Mouse (Mus musculus): ENCODE results near the gene Insm1. TPM values are rescaled to one million over a fixed set of nuclear protein-coding genes. Genes with fewer than 3 reads are reported as not detected.

Insm1 gene
- polyA plus RNA-seq, 1 experiment from 2014 or later = 4.0 TPM

DNA sequence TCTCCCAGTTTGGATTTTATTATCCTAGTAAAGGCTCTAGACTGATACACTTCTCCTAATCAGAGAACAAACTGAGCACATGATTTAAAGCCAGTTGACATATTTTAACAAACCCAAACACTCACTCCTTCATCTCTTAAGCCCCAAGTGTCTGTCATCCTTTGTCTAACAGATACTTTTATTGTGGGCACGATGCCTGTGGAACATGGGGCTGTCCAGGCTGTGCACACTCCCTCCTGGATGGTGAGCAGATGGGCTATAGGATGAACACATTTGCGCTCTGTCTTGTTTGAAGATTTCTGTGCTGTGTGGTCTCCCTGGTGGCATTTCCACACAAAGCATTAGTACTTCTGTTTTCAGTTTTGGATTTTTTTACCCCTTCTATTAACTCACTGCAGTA is 6.7 kb downstream of the Insm1 start:
- no peak overlapping the region for H3K9ac ChIP-seq
- 69% methylated on average over 2 of the region's 2 CpGs for WGBS
- no peak overlapping the region for H3K27ac ChIP-seq
- no peaks in the 10 kb centered on the region for H3K36me3 ChIP-seq
- H3K9me3 ChIP-seq = no peaks in the 10 kb centered on the region
- H3K4me3 ChIP-seq = no peak overlapping the region
- H3K27me3 ChIP-seq = peaks cover 57% of the 10 kb centered on the region
- H3K4me2 ChIP-seq = no peak overlapping the region
- no peak for ATAC-seq (ENCODE audit: low FRiP score)
- H3K4me1 ChIP-seq (replicated peaks) = peaks cover 29% of the 10 kb centered on the region

DNA sequence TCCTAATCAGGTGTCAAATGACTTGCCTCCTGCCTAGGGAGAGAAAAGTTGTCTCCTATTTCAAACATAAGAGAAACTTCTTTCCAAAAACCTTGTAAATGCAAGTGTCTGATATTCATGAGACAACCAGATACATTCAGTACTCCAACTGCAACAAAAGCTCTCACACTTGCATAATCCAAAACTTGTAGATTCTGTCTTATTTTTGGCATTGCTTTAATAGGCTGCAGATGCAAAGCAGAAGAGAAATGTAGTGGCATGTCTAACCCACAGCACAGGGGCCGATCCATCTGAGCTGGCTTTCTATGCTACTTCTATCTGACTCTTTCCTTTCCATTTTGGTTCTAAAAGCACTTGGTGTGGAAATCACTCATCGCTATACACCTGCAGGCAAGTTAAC is 9.8 kb downstream of the Insm1 start:
- Histone ChIP-seq H3K9me3 (no peaks in the 10 kb centered on the region), H3K36me3 (no peaks in the 10 kb centered on the region), H3K9ac (no peak overlapping the region), H3K4me3 (no peak overlapping the region), H3K4me2 (no peak overlapping the region), H3K27me3 (peaks cover 38% of the 10 kb centered on the region), H3K4me1 (replicated peaks) (peaks cover 6% of the 10 kb centered on the region), H3K27ac (no peak overlapping the region)
- WGBS = 96% methylated on average over 2 of the region's 2 CpGs
- ATAC-seq (ENCODE audit: low FRiP score) = no peak

DNA sequence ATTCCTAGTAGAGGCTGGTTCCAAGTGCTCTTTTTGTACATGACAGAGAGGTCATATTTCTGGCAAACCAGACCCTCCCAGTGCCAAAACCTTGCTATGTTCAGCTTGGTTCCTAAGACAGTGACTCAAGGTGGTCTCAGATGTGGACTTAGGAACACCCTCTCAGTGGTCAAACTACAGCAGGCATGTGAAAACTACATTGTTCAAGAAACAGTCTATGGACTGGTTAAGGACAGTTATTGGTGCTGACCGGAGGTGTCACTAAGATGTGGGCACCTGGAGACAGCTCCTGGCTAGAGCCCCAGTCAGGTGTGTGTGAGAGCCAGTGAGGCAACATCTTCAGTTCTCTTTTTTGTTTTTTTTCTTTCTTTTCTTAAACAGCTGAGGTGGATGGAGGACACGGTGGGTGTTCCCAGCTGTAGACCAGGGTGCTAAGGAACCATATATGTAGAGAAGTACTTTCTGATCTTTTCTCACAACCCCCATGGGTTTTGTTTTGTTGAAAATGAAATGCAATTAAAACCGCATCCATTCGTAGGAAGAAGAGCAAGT is 17.6 kb downstream of the Insm1 start:
- no peaks in the 10 kb centered on the region for H3K4me1 ChIP-seq (replicated peaks)
- H3K9ac ChIP-seq = no peak overlapping the region
- H3K4me3 ChIP-seq = no peak overlapping the region
- WGBS = 92% methylated on average over 4 of the region's 4 CpGs
- no peaks in the 10 kb centered on the region for H3K9me3 ChIP-seq
- H3K4me2 ChIP-seq = no peak overlapping the region
- no peaks in the 10 kb centered on the region; the same call in 1 of the 2 replicates for H3K36me3 ChIP-seq
- no peak for ATAC-seq (ENCODE audit: low FRiP score)
- no peak overlapping the region for H3K27ac ChIP-seq
- no peaks in the 10 kb centered on the region; the same call in 1 of the 2 replicates for H3K27me3 ChIP-seq

DNA sequence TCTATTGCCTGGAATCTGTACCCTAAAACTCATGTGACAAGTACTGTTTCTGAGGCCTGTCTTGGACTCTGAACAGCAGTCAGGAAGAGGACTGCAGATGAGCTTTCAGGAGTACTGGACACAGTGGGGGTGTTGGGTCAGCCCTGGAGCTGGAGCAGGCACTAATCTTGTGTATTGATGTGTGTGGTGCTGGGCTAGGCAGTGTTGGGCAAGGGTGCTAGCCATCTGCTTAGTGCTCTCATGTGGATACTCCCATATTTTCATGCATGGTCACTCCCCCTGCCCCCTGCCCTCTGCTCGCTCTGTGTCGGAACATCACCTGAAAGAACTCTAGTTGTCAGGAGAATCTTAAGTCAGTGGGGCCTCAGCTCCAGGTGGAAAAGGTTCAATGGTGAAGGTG is 22.3 kb downstream of the Insm1 start:
- H3K4me1 ChIP-seq (replicated peaks) = peaks cover 7% of the 10 kb centered on the region; the same call in 1 of the 2 replicates
- ATAC-seq (ENCODE audit: low FRiP score) = no peak
- no peak overlapping the region for H3K4me2 ChIP-seq
- no peaks in the 10 kb centered on the region for H3K9me3 ChIP-seq
- 89% methylated on average over 2 of the region's 2 CpGs for WGBS
- H3K27me3 ChIP-seq = no peaks in the 10 kb centered on the region; the same call in 1 of the 2 replicates
- H3K4me3 ChIP-seq = no peak overlapping the region
- H3K36me3 ChIP-seq = peaks cover 4% of the 10 kb centered on the region; the same call in 1 of the 2 replicates
- no peak overlapping the region for H3K9ac ChIP-seq
- no peak overlapping the region for H3K27ac ChIP-seq

DNA sequence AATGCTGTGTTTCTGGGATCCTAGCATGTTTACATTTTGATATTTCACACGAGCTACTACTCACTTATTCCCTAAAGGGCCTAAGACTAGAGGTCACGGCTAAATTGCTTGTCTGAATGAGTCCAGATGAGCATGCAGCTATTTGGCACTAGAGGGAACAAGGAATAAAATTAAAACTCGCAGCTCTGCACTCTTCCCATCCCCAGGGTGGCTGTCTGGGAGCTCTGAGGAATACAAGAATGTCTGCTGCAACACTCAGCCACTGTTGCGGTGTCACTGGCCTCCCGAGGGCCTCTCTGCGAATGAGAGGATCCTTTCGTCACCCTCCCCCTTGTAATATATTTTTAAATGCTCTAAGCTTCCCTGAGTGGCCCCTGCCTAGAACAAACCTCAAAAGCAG is 23.7 kb downstream of the Insm1 start:
- Histone ChIP-seq H3K4me1 (replicated peaks) (peaks cover 13% of the 10 kb centered on the region), H3K9me3 (no peaks in the 10 kb centered on the region), H3K27ac (no peak overlapping the region), H3K9ac (no peak overlapping the region), H3K36me3 (peaks cover 4% of the 10 kb centered on the region; the same call in 1 of the 2 replicates), H3K4me2 (no peak overlapping the region), H3K4me3 (no peak overlapping the region), H3K27me3 (no peaks in the 10 kb centered on the region; the same call in 1 of the 2 replicates)
- no peak for ATAC-seq (ENCODE audit: low FRiP score)
- WGBS = 47% methylated on average over 7 of the region's 7 CpGs

DNA sequence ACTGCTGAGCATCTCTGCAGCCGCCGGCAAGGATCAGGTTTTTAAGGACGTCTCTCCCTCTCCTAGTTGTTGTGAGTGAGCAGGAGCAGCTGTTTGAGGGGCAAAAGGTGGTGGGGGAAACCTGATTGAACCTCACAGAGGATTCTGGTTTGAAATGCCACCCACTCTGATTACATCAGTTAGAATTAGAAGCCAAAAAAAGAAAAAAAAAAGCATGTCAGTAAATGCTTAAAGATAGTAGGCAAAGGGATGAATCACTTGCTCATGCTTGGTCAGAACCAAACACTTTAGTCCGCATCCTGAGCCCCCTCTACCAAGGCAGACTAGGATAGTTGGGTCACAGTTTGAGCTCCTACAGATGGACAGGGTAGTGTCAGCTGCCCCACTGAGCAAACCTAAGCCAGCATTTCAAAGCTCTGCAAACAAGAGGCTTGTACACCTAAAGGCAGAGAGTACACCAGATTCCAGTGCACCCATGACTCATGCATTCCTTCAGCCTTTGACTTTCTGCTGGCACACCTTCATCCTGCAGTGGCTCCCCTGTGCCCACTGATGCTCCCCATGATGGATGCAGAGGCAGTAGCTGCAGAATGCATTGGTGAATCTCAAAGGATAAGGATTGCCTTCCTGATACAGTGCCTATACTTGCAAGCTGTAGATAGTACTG is 24.8 kb downstream of the Insm1 start:
- Histone ChIP-seq H3K27me3 (no peaks in the 10 kb centered on the region; the same call in 1 of the 2 replicates), H3K4me3 (no peak overlapping the region), H3K27ac (no peak overlapping the region), H3K36me3 (peaks cover 4% of the 10 kb centered on the region; the same call in 1 of the 2 replicates), H3K9ac (no peak overlapping the region), H3K4me1 (replicated peaks) (peaks cover 15% of the 10 kb centered on the region), H3K4me2 (no peak overlapping the region), H3K9me3 (no peaks in the 10 kb centered on the region)
- no peak for ATAC-seq (ENCODE audit: low FRiP score)
- 82% methylated on average over 4 of the region's 4 CpGs for WGBS

DNA sequence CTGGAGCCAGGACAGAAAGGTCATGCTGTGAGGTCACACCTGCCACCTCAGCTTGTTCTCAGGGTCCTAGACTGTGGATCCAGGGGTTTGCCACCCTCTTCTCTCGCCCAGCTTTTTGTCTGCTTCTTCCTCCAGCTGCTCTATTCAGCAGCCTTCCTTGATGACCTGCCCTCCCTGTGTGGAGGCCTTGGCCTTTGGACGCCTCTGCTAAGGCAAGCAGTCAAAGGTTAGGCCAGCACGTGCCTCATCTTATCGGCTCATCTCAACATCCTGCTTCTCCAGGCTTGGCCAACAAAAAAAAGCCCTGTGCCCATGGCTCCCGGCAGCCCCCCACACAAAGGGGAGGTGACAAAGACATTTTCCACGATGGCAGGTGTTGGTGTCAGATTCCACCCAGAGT is 25.9 kb downstream of the Insm1 start:
- H3K27me3 ChIP-seq = no peaks in the 10 kb centered on the region; the same call in 1 of the 2 replicates
- H3K4me2 ChIP-seq = no peak overlapping the region
- H3K27ac ChIP-seq = no peak overlapping the region
- H3K4me1 ChIP-seq (replicated peaks) = peaks cover 15% of the 10 kb centered on the region
- H3K9me3 ChIP-seq = no peaks in the 10 kb centered on the region
- H3K4me3 ChIP-seq = no peak overlapping the region
- WGBS = 43% methylated on average over 6 of the region's 6 CpGs
- H3K9ac ChIP-seq = no peak overlapping the region
- ATAC-seq (ENCODE audit: low FRiP score) = no peak
- H3K36me3 ChIP-seq = peaks cover 4% of the 10 kb centered on the region; the same call in 1 of the 2 replicates

DNA sequence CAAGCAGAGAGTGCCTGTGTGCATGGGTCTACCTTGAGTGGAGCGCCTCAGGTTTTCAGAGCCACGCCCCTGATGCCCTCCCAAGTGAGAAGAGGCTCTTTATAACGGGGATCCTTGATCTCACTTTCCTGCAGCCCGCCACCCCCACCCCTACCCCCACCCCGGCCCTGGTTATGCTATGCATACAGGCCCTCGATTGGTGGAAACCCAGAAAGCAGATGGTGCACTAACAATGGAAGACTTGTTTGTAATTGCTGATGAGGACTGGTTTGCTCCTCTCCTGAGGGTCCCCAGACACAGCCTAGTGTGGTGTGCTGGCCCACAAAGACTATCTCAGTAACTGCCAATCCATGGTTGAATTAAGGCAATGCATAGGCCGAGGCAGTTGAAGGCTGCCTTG is 27.3 kb downstream of the Insm1 start:
- H3K4me3 ChIP-seq = no peak overlapping the region
- H3K27me3 ChIP-seq = no peaks in the 10 kb centered on the region; the same call in 1 of the 2 replicates
- H3K36me3 ChIP-seq = peaks cover 4% of the 10 kb centered on the region; the same call in 1 of the 2 replicates
- H3K9me3 ChIP-seq = no peaks in the 10 kb centered on the region
- ATAC-seq (ENCODE audit: low FRiP score) = peak; percentile 31; the same call in 1 of the 2 replicates
- WGBS = 46% methylated on average over 7 of the region's 7 CpGs
- no peak overlapping the region for H3K4me2 ChIP-seq
- peaks cover 15% of the 10 kb centered on the region for H3K4me1 ChIP-seq (replicated peaks)
- no peak overlapping the region for H3K9ac ChIP-seq
- H3K27ac ChIP-seq = no peak overlapping the region

DNA sequence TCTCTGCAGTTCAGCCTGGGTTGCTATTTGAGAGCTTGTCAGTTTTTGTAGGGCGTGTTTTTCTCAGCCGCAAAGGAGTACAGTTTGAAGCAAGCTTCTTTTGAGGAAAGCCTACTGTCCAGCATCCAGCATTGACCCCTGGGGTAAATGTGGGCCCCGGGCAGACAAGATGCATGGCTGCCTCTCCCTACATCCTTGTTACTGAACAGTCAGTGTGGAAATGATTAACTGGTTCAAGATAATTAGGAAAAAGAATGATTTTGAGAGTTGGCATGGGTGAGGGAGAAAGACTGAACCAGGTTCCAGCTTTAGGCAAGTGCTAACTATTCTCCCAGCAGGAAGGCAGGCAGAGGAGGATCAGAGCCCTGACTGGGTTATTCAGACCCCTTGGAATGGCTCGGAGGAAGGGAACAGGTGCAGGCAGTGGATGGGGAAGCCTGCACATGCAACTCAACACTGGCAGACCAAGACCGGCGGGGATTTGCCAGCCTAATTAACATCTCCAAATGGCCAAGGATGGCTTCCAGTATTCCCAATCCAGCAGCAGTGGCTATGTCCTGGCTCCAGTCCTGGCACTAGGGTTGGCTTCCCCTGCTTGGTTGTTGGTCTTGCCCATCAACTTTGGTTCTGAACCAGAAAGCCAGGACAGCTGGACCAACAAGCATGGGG is 28.6 kb downstream of the Insm1 start:
- 63% methylated on average over 6 of the region's 6 CpGs for WGBS
- 0 out of 2 replicates have a peak, but pooled peaks have one; percentile 26 for ATAC-seq (ENCODE audit: low FRiP score)
- no peak overlapping the region for H3K27ac ChIP-seq
- no peaks in the 10 kb centered on the region for H3K36me3 ChIP-seq
- no peak overlapping the region for H3K4me2 ChIP-seq
- peaks cover 14% of the 10 kb centered on the region for H3K4me1 ChIP-seq (replicated peaks)
- no peaks in the 10 kb centered on the region for H3K27me3 ChIP-seq
- no peaks in the 10 kb centered on the region for H3K9me3 ChIP-seq
- H3K4me3 ChIP-seq = no peak overlapping the region
- H3K9ac ChIP-seq = no peak overlapping the region

DNA sequence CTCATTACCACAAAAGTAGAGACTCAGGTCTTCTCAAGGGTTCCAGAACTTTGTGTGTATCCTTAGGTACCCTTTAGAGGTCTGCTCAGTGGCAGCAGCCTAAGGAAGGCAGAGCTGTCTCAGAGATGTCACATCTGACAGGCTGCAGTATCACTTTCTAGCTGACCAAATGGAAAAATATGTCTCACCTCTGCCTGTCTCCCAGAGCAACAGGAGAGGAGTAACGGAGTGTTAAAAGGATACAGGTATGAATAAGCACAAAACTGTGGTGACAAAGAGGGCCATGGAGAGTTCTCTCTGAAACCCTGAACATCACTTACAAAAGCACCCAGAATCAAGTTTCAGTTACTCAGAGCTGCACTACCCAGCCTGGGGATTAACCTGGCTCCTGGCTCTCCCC is 32.7 kb downstream of the Insm1 start:
- 92% methylated on average over 1 of the region's 1 CpGs for WGBS
- no peak for ATAC-seq (ENCODE audit: low FRiP score)
- H3K4me2 ChIP-seq = no peak overlapping the region

DNA sequence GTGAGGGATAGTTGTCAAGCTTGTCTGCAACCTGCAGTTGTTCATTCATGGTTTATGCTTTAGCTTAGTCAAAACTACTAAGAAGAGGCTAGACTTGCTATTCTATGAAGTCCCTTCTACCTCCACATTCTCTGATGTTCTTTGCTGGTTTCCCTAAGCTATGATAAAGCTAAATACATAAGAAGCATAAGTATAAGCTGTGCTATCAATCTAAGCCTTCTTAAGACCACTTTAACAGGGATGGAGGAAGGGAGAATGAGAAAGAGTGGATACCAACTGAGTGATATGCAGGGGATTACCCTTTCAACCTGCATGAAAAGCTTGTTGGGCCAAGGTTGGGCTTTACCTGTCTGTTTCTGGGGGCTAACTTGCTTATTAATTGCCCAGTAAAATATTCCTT is 33.9 kb downstream of the Insm1 start:
- Histone ChIP-seq H3K27ac (no peak overlapping the region), H3K4me1 (replicated peaks) (peaks cover 31% of the 10 kb centered on the region), H3K9ac (no peak overlapping the region), H3K36me3 (no peaks in the 10 kb centered on the region), H3K4me3 (no peak overlapping the region), H3K9me3 (no peaks in the 10 kb centered on the region), H3K27me3 (no peaks in the 10 kb centered on the region), H3K4me2 (no peak overlapping the region)
- no peak for ATAC-seq (ENCODE audit: low FRiP score)

More for the DNA sequence above, 32.7 kb downstream of the Insm1 start:
- Histone ChIP-seq H3K27ac (no peak overlapping the region), H3K9ac (no peak overlapping the region), H3K9me3 (no peaks in the 10 kb centered on the region), H3K4me3 (no peak overlapping the region), H3K27me3 (no peaks in the 10 kb centered on the region), H3K36me3 (no peaks in the 10 kb centered on the region), H3K4me1 (replicated peaks) (peaks cover 26% of the 10 kb centered on the region)

DNA sequence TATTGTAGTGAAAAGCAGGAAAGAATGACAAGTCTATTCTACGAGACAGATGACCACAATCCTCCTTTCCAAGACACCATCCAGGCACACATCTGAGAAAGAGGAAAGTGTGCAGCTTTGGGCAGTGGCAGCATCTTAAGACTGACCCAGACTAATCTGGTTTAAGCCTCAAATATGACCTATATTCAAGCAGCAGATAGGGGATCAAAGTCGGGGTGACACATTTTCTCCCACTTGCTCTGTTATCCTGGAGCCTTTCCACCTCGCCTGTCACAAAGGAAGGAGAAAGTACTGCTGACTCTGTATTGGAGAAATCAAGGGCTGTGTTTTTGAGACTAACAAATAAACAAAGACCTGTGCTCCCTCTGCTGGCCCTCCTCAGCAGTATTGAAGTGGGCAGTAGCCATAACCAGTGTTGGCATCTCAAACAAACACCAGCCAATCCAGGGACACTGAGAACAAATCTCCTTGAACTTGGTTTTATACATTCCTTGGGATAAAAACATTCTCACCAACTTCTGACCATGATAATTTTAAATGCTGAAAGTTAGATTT is 34.7 kb downstream of the Insm1 start:
- Histone ChIP-seq H3K4me1 (replicated peaks) (peaks cover 39% of the 10 kb centered on the region), H3K36me3 (no peaks in the 10 kb centered on the region), H3K27me3 (no peaks in the 10 kb centered on the region), H3K9me3 (no peaks in the 10 kb centered on the region), H3K27ac (0 out of 2 replicates have a peak overlapping the region, but pooled peaks have one; percentile 6), H3K9ac (no peak overlapping the region), H3K4me2 (no peak overlapping the region), H3K4me3 (no peak overlapping the region)
- no peak; the same call in 1 of the 2 replicates for ATAC-seq (ENCODE audit: low FRiP score)
- 55% methylated on average over 3 of the region's 3 CpGs for WGBS

Data from hindbrain, embryonic 13.5 days (tissue).